Mouse (Mus musculus): ENCODE data around the gene Cdk20.

DNA sequence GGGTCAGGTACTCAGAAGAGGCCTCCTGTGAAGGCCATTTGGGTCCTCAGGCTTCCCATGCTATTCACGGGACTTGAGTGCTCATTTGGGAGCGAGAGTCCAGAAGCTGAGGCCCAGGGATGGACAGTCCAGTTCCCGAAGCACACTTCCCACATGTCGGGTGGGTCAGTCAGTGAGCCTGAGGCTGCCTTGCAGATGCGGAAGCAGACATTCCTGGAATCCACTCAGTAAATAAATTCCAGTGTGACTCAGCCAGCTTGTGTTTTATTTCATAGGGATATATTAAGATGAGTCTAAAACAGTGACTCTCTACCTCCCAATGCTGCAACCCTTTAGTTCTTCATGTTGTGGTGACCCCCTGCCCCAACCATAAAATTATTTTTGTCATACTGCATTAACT lies 7.4 kb downstream of the Cdk20 start:
- TF ChIP-seq CTCF (IDR thresholded peaks at IDR 0.05; ENCODE audit: low read depth) (no peak), EP300 (IDR thresholded peaks at IDR 0.05; ENCODE audit: low read depth) (no peak)

All from liver, embryonic 14.5 days (tissue).